In the genomic region with DNA sequence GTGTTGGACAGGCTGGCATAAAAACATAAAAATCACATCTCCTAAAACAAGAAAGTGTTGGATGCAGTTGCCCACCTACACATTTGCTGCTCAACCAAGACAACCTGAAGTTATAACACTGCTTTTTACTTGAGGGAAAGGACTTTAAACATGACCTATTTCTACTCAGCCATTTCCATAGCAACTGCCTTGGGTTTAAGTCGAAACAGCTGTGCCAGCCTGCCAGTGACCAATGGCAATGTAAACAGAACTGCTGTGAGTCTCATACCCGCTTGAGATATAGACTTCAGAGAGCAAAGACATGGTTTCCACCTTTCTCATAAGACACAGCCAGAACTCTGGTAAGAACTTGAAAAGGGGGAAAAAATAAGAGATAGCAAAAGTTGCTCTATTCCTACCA, we compare ENCODE assay signal across 17 mouse cellular contexts. TPM values are rescaled to one million over a fixed set of nuclear protein-coding genes. Genes with fewer than 3 reads are reported as not detected.
DNase-seq lines count a peak whose midpoint lies in the region; ATAC-seq and TF ChIP-seq lines count a peak whose summit lies in the region.
"Had no signal": no experiment of that assay in that cellular context is flagged by ENCODE, and none has a peak within 500 bp of the region (broad histone marks: within the 10 kb centered on the region; RNA-seq: fewer than 3 reads in every experiment).

No protein-coding gene starts in this region.

- no peak overlapping the region for H3K4me2 ChIP-seq in lung, postnatal 0 days (replicated peaks; ENCODE audit: low read depth, low read length)
- no peak overlapping the region for H3K4me2 ChIP-seq in embryonic facial prominence, embryonic 11.5 days (ENCODE audit: low read depth, low read length)
- H3K4me2 ChIP-seq in stomach, postnatal 0 days (replicated peaks; ENCODE audit: low read depth): no peak overlapping the region
- H3K4me2 ChIP-seq: forebrain, embryonic 13.5 days; lung, embryonic 15.5 days had no signal

- no peak overlapping the region for H3K9ac ChIP-seq in lung, postnatal 0 days (replicated peaks; ENCODE audit: low read depth)
- no peak overlapping the region for H3K9ac ChIP-seq in embryonic facial prominence, embryonic 11.5 days (replicated peaks; ENCODE audit: low read length)
- no peak overlapping the region for H3K9ac ChIP-seq in stomach, postnatal 0 days (ENCODE audit: low read length)
- H3K9ac ChIP-seq: forebrain, embryonic 13.5 days; lung, embryonic 15.5 days had no signal

- no peaks in the 10 kb centered on the region for H3K27me3 ChIP-seq in lung, postnatal 0 days (replicated peaks; ENCODE audit: insufficient read depth, low read length)
- H3K27me3 ChIP-seq in embryonic facial prominence, embryonic 11.5 days (ENCODE audit: control insufficient read depth, insufficient read depth, low read length): no peaks in the 10 kb centered on the region
- H3K27me3 ChIP-seq in stomach, postnatal 0 days (ENCODE audit: control insufficient read depth, insufficient read depth, low read length): no peaks in the 10 kb centered on the region
- H3K27me3 ChIP-seq: forebrain, embryonic 13.5 days; lung, embryonic 15.5 days had no signal

- H3K36me3 ChIP-seq in lung, postnatal 0 days (ENCODE audit: insufficient read depth, low read length): no peaks in the 10 kb centered on the region
- no peaks in the 10 kb centered on the region for H3K36me3 ChIP-seq in embryonic facial prominence, embryonic 11.5 days (replicated peaks; ENCODE audit: control insufficient read depth, insufficient read depth, low read depth, low read length)
- H3K36me3 ChIP-seq in stomach, postnatal 0 days (ENCODE audit: control insufficient read depth, insufficient read depth, low read length): no peaks in the 10 kb centered on the region; the same call in 1 of the 2 replicates
- H3K36me3 ChIP-seq: lung, embryonic 15.5 days had no signal

- 18% methylated on average over 2 of the region's 2 CpGs for WGBS in lung, postnatal 0 days
- 37% methylated on average over 2 of the region's 2 CpGs for WGBS in lung, adult 2 months
- WGBS in embryonic facial prominence, embryonic 11.5 days: 33% methylated on average over 2 of the region's 2 CpGs
- WGBS in olfactory bulb, adult 2 months: 24% methylated on average over 2 of the region's 2 CpGs
- WGBS in stomach, postnatal 0 days: 28% methylated on average over 2 of the region's 2 CpGs

- TF ChIP-seq EP300 in lung, postnatal 0 days (IDR thresholded peaks at IDR 0.05): no peak
- no peak for TF ChIP-seq EP300 in stomach, postnatal 0 days (optimal IDR thresholded peaks at IDR 0.05)

- no peak for ATAC-seq in lung, postnatal 0 days
- no peak for ATAC-seq in embryonic facial prominence, embryonic 11.5 days (replicated peaks; ENCODE audit: insufficient number of reproducible peaks, low FRiP score, low TSS enrichment, low read depth)
- ATAC-seq in stomach, postnatal 0 days (ENCODE audit: low FRiP score, low TSS enrichment): no peak
- ATAC-seq: forebrain, embryonic 13.5 days; hindbrain, embryonic 16.5 days had no signal

- no peak overlapping the region for H3K4me3 ChIP-seq in lung, postnatal 0 days (ENCODE audit: low read depth, low read length)
- H3K4me3 ChIP-seq in lung, adult 2 months (replicated peaks; ENCODE audit: extremely low read depth, low read depth, low read length): no peak overlapping the region
- H3K4me3 ChIP-seq in embryonic facial prominence, embryonic 11.5 days (ENCODE audit: low read depth, low read length): no peak overlapping the region
- H3K4me3 ChIP-seq in olfactory bulb, adult 2 months (ENCODE audit: insufficient read depth, low read depth, low read length): no peak overlapping the region
- no peak overlapping the region for H3K4me3 ChIP-seq in stomach, postnatal 0 days (ENCODE audit: low read depth, low read length)
- H3K4me3 ChIP-seq: forebrain, embryonic 13.5 days; lung, embryonic 15.5 days had no signal

- no peak overlapping the region for H3K27ac ChIP-seq in lung, postnatal 0 days (ENCODE audit: low read length)
- no peak overlapping the region for H3K27ac ChIP-seq in embryonic facial prominence, embryonic 11.5 days (replicated peaks; ENCODE audit: low read depth, low read length)
- 0 out of 2 replicates have a peak overlapping the region, but pooled peaks have one; percentile 34 for H3K27ac ChIP-seq in olfactory bulb, adult 2 months (ENCODE audit: insufficient read depth, low read depth, low read length)
- H3K27ac ChIP-seq in stomach, postnatal 0 days (replicated peaks): no peak overlapping the region
- H3K27ac ChIP-seq: forebrain, embryonic 13.5 days; lung, embryonic 15.5 days had no signal

- no peak for TF ChIP-seq POLR2A in lung, adult 2 months (IDR thresholded peaks at IDR 0.05; ENCODE audit: borderline replicate concordance, extremely low read depth, low read depth, low read length)
- no peak for TF ChIP-seq POLR2A in olfactory bulb, adult 2 months (IDR thresholded peaks at IDR 0.05; ENCODE audit: insufficient read depth, low read depth, low read length)

- no peaks in the 10 kb centered on the region for H3K9me3 ChIP-seq in lung, postnatal 0 days (ENCODE audit: low read length)
- no peaks in the 10 kb centered on the region for H3K9me3 ChIP-seq in embryonic facial prominence, embryonic 11.5 days (replicated peaks; ENCODE audit: control insufficient read depth, low read length)
- H3K9me3 ChIP-seq in stomach, postnatal 0 days (ENCODE audit: control insufficient read depth, low read length): no peaks in the 10 kb centered on the region
- H3K9me3 ChIP-seq: forebrain, embryonic 13.5 days; G1E; lung, embryonic 15.5 days had no signal

- no peak for TF ChIP-seq CTCF in lung, postnatal 0 days (IDR thresholded peaks at IDR 0.05)
- no peak for TF ChIP-seq CTCF in lung, adult 2 months (IDR thresholded peaks at IDR 0.05; ENCODE audit: insufficient read depth, low read length)
- no peak for TF ChIP-seq CTCF in olfactory bulb, adult 2 months (IDR thresholded peaks at IDR 0.05; ENCODE audit: insufficient read depth, low read depth, low read length)
- TF ChIP-seq CTCF in stomach, postnatal 0 days (IDR thresholded peaks at IDR 0.05; ENCODE audit: low read depth): no peak

- DNase-seq in lung, postnatal 0 days (ENCODE audit: low spot score): peak; percentile 15
- DNase-seq in lung, adult 2 months: no peak
- peak; percentile 76 for DNase-seq in brain, adult 2 months (ENCODE audit: low read depth, low spot score)
- DNase-seq in embryonic facial prominence, embryonic 11.5 days (ENCODE audit: low spot score): peak; percentile 84
- no peak for DNase-seq in cerebellum, adult 11-12 months
- no peak for DNase-seq in stomach, postnatal 0 days (ENCODE audit: low spot score)
- no peak for DNase-seq in layer of hippocampus, postnatal 14 days (ENCODE audit: low spot score in 2 of 2)
- DNase-seq: adrenal gland, adult 8-10 months; cerebellum, adult 9-11 months; heart, postnatal 14 days; kidney, adult 2 months; kidney, postnatal 4 days had no signal

- no peaks in the 10 kb centered on the region for H3K4me1 ChIP-seq in lung, postnatal 0 days (ENCODE audit: insufficient read depth, low read depth, low read length)
- H3K4me1 ChIP-seq in lung, adult 2 months (ENCODE audit: control insufficient read depth, insufficient read depth, low read length): peaks cover 5% of the 10 kb centered on the region; the same call in 1 of the 2 replicates
- no peaks in the 10 kb centered on the region for H3K4me1 ChIP-seq in embryonic facial prominence, embryonic 11.5 days (ENCODE audit: control insufficient read depth, insufficient read depth, low read length)
- 0 out of 2 replicates have a peak, but pooled peaks cover 2% of the 10 kb centered on the region for H3K4me1 ChIP-seq in olfactory bulb, adult 2 months (ENCODE audit: control insufficient read depth, insufficient read depth, low read length)
- no peaks in the 10 kb centered on the region for H3K4me1 ChIP-seq in stomach, postnatal 0 days (replicated peaks; ENCODE audit: control insufficient read depth, insufficient read depth)
- H3K4me1 ChIP-seq: forebrain, embryonic 13.5 days; lung, embryonic 15.5 days had no signal

RNA-seq across cellular contexts. Expression of gene Sumf1, which starts 24.8 kb away (rescaled TPM):
- polyA plus RNA-seq in lung, postnatal 0 days (2015; fragmentation: Nextera tagmentation; extraction: Ambion mirVana): 33.4 and 33.9 TPM in 2 replicates
- 41.0 and 41.7 TPM in 2 replicates for polyA plus RNA-seq in lung, adult 2 months (2012; rRNA removed)
- polyA plus RNA-seq in embryonic facial prominence, embryonic 11.5 days (2014; fragmentation: Nextera tagmentation; extraction: Ambion mirVana): 17.2 and 18.2 TPM in 2 replicates
- not detected in 2 replicates for polyA plus RNA-seq in olfactory bulb, adult 2 months (2012; ENCODE audit: insufficient read depth, insufficient read length, low replicate concordance, missing spikeins)
- 20.0 and 20.5 TPM in 2 replicates for polyA plus RNA-seq in stomach, postnatal 0 days (2015; fragmentation: Nextera tagmentation; extraction: Ambion mirVana)
- 10 to 100 TPM; 16.6 to 19.8 TPM for total RNA-seq in layer of hippocampus, postnatal 14 days (2021)

RNA-seq across cellular contexts. Expression of gene Itpr1, which starts 52.3 kb away (rescaled TPM):
- polyA plus RNA-seq in lung, postnatal 0 days (2015; fragmentation: Nextera tagmentation; extraction: Ambion mirVana): 9.2 and 11.6 TPM in 2 replicates
- 22.6 and 37.7 TPM in 2 replicates for polyA plus RNA-seq in lung, adult 2 months (2012; rRNA removed)
- 6.5 and 6.9 TPM in 2 replicates for polyA plus RNA-seq in embryonic facial prominence, embryonic 11.5 days (2014; fragmentation: Nextera tagmentation; extraction: Ambion mirVana)
- not detected in 2 replicates for polyA plus RNA-seq in olfactory bulb, adult 2 months (2012; ENCODE audit: insufficient read depth, insufficient read length, low replicate concordance, missing spikeins)
- polyA plus RNA-seq in stomach, postnatal 0 days (2015; fragmentation: Nextera tagmentation; extraction: Ambion mirVana): 3.9 and 4.0 TPM in 2 replicates
- 100 to 1,000 TPM; 132 to 141 TPM for total RNA-seq in layer of hippocampus, postnatal 14 days (2021)

Comparison
In these comparisons a context has a peak if more than half of its experiments do, and no peak if none do; other contexts are left out.
1. DNase-seq: peak in lung, postnatal 0 days (single experiment), brain, adult 2 months (single experiment) and embryonic facial prominence, embryonic 11.5 days (single experiment); none in lung, adult 2 months (single experiment), cerebellum, adult 11-12 months (single experiment), stomach, postnatal 0 days (single experiment) and layer of hippocampus, postnatal 14 days (0 of 2).